Mouse (Mus musculus) bone marrow, adult 2 months (tissue): ENCODE data around the gene Srcin1.

ENCODE experiments used
- CTCF ChIP-seq: fragments of 200-500 bp; IDR thresholded peaks from 2 replicates; pipeline ENCODE4 v1.5.1; 2011; ENCODE audit warnings: low read length, control low read depth; ENCODE audit not compliant: control insufficient read depth, insufficient read depth
- POLR2A ChIP-seq: fragments of 200-500 bp; IDR thresholded peaks from 2 replicates; pipeline ENCODE4 v1.6.1; 2011; ENCODE audit warnings: low read depth, mild to moderate bottlenecking, control low read depth, low read length, borderline replicate concordance; ENCODE audit not compliant: control insufficient read depth

- no peak for TF ChIP-seq POLR2A
- no peak for TF ChIP-seq CTCF
These were observed 73.6 kb downstream of the Srcin1 start for GRCm38 (mm10) chr11:97502383-97502782.
